Mouse (Mus musculus) forebrain, embryonic 16.5 days (tissue): Measurements from ENCODE around the gene Maea. TPM values are rescaled to one million over a fixed set of nuclear protein-coding genes. Genes with fewer than 3 reads are reported as not detected.

Source experiments
- ATAC-seq: fragments of 200-750 bp; cut with Nextera tagmentation; 2 replicates; pipeline ENCODE4 v1.8.0; 2017; ENCODE audit warnings: mild to moderate bottlenecking, moderate library complexity
- H3K27ac ChIP-seq: fragments of 300-500 bp; sonication (generic); 2 replicates; pipeline ENCODE4 v1.5.1; 2014; ENCODE audit warnings: low read length, control low read depth
- H3K27me3 ChIP-seq: fragments of 300-500 bp; sonication (generic); replicated peaks from 2 replicates; pipeline ENCODE4 v1.6.1; 2014; ENCODE audit warnings: low read length; ENCODE audit not compliant: control insufficient read depth, insufficient read depth
- H3K36me3 ChIP-seq: fragments of 300-500 bp; sonication (generic); 2 replicates; pipeline ENCODE4 v1.6.1; 2014; ENCODE audit not compliant: control insufficient read depth, insufficient read depth
- H3K4me1 ChIP-seq: fragments of 300-500 bp; sonication (generic); replicated peaks from 2 replicates; pipeline ENCODE4 v1.6.1; 2014; ENCODE audit warnings: low read length; ENCODE audit not compliant: control insufficient read depth, insufficient read depth
- H3K4me2 ChIP-seq: fragments of 300-500 bp; sonication (generic); 2 replicates; pipeline ENCODE4 v1.6.1; 2014; ENCODE audit warnings: mild to moderate bottlenecking, low read length, control low read depth
- H3K4me3 ChIP-seq: fragments of 300-500 bp; sonication (generic); replicated peaks from 2 replicates; pipeline ENCODE4 v1.5.1; 2014; ENCODE audit warnings: mild to moderate bottlenecking, low read length, control low read depth
- H3K9ac ChIP-seq: fragments of 300-500 bp; sonication (generic); replicated peaks from 2 replicates; pipeline ENCODE4 v1.6.1; 2014; ENCODE audit warnings: low read depth, low read length, control low read depth
- H3K9me3 ChIP-seq: fragments of 300-500 bp; sonication (generic); 2 replicates; pipeline ENCODE4 v1.6.1; 2016; ENCODE audit warnings: low read length; ENCODE audit not compliant: control insufficient read depth
- WGBS: fragments of 180-500 bp; shearing (Covaris S2); extraction: QIAGEN DNeasy Blood & Tissue Kit; methylation state at CpG from one replicate; pipeline ENCODE4 v1.1.7; 2014; 5-methylcytosine and 5-hydroxymethylcytosine counted together
- polyA plus RNA-seq: library from polyadenylated mRNA; unstranded; fragments of >200 nt; fragmentation: Nextera tagmentation; extraction: Ambion mirVana; gene quantifications from 2 replicates; pipeline ENCODE4 v1.2.1, GENCODE M21; 2015

Maea gene
- polyA plus RNA-seq, 1 experiment from 2014 or later: 106 TPM

GRCm38 (mm10) chr5:33351556-33352272 is 16.4 kb downstream of the Maea start:
- Histone ChIP-seq H3K9ac (no peak overlapping the region), H3K36me3 (no peaks in the 10 kb centered on the region), H3K4me2 (no peak overlapping the region), H3K9me3 (no peaks in the 10 kb centered on the region), H3K4me3 (no peak overlapping the region), H3K27me3 (no peaks in the 10 kb centered on the region), H3K27ac (no peak overlapping the region), H3K4me1 (no peaks in the 10 kb centered on the region)
- ATAC-seq: no peak
- 90% methylated on average over 3 of the region's 3 CpGs for whole genome bisulfite sequencing

- Histone ChIP-seq H3K27me3 (no peaks in the 10 kb centered on the region), H3K9me3 (no peaks in the 10 kb centered on the region), H3K36me3 (no peaks in the 10 kb centered on the region), H3K4me2 (no peak overlapping the region), H3K4me3 (no peak overlapping the region), H3K27ac (no peak overlapping the region), H3K9ac (no peak overlapping the region), H3K4me1 (no peaks in the 10 kb centered on the region)
- WGBS: 80% methylated on average over 8 of the region's 8 CpGs
- ATAC-seq: no peak
These were observed 16.9 kb downstream of the Maea start for GRCm38 (mm10) chr5:33352273-33352645.

DNA sequence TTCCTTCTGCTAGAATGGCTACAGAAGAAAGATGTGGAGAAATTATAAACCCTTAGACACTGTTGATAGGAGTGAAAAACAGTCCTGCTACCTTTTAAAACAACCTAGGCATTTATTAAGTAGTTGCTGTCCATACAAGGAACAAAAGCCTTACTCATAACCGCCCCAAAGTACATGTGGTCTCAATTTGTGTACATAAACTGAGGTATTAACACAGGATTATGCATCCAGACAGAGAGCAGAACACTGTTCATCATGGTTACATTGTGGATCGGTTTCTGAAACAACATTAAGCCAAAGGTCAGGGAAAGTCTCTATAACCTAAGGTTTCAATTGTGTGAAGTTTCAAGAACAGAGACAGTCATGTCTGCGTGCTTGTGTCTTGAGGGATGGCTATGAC is 17.7 kb downstream of the Maea start:
- no peak for ATAC-seq
- H3K27ac ChIP-seq: no peak overlapping the region

DNA sequence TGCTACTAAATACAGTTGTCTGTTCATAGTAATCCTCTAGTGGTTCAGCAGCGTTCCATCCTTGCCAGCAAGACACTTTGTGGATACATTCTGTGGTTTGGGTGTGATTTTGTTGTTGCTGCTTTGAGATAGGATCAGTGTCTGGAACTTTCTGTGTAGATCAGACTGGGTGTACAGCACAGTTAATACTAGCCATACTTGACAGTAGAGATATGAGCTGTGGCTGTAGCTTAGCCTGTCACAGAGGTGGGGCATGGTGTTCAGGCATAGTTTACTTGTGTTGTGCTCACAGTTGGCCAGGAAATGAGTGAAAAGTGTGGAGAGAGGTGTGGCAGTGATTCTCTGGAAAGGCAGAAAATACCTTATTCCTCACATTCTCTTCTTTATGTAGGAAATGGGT is 22.2 kb downstream of the Maea start:
- H3K9me3 ChIP-seq: no peaks in the 10 kb centered on the region
- no peak overlapping the region for H3K27ac ChIP-seq
- no peaks in the 10 kb centered on the region for H3K4me1 ChIP-seq
- 93% methylated on average over 1 of the region's 1 CpGs for WGBS
- H3K36me3 ChIP-seq: peaks cover 19% of the 10 kb centered on the region; the same call in 1 of the 2 replicates
- no peak overlapping the region for H3K4me2 ChIP-seq
- H3K9ac ChIP-seq: no peak overlapping the region
- no peak for ATAC-seq
- no peaks in the 10 kb centered on the region for H3K27me3 ChIP-seq
- H3K4me3 ChIP-seq: no peak overlapping the region

More for the DNA sequence above, 17.7 kb downstream of the Maea start:
- Histone ChIP-seq H3K4me1 (no peaks in the 10 kb centered on the region), H3K27me3 (no peaks in the 10 kb centered on the region), H3K36me3 (no peaks in the 10 kb centered on the region), H3K4me3 (no peak overlapping the region), H3K4me2 (no peak overlapping the region), H3K9ac (no peak overlapping the region), H3K9me3 (no peaks in the 10 kb centered on the region)
- WGBS: 88% methylated on average over 3 of the region's 3 CpGs

DNA sequence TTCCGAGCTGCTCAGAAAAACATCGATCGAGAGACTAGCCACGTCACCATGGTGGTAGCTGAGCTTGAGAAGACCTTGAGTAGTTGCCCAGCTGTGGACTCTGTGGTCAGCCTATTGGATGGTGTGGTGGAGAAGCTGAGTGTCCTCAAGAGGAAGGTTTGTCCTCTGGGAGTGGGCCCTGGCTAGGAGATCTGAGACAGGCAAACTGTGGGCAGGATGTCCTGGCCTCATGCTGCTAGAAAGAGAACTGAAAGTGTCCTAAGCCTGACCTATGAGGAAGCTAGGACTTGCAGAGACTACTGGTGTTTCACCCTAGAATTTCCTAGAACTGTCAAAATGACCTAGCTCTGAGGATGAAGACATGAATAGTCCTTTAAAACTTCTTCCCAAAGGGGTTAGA is 23.2 kb downstream of the Maea start:
- H3K36me3 ChIP-seq: peaks cover 24% of the 10 kb centered on the region
- no peak overlapping the region for H3K9ac ChIP-seq
- H3K4me1 ChIP-seq: no peaks in the 10 kb centered on the region
- no peaks in the 10 kb centered on the region for H3K9me3 ChIP-seq
- no peaks in the 10 kb centered on the region for H3K27me3 ChIP-seq
- H3K4me3 ChIP-seq: no peak overlapping the region
- WGBS: 99% methylated on average over 4 of the region's 4 CpGs
- H3K27ac ChIP-seq: no peak overlapping the region
- ATAC-seq: no peak
- no peak overlapping the region for H3K4me2 ChIP-seq

DNA sequence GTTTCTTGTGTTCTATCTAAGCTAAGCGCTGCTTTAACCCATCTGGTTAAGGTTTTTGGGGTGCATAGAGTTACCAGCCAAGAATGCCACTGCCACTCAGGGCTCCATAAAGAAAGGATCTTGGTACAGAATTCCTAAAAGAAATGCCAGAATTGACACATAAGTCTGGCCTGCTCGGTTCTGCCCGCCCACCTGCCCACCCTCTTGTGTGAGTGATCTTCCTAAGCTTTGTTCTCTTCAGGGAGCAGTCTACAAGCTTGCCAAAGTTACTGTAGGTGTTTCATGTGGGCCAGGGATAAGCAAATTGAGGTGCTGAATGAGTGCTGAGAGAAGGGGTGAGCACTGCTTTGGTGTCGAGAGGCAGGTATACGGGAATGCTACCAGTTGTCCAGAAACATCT is 28.0 kb downstream of the Maea start:
- Histone ChIP-seq H3K4me1 (no peaks in the 10 kb centered on the region), H3K4me2 (no peak overlapping the region), H3K27ac (no peak overlapping the region), H3K36me3 (peaks cover 33% of the 10 kb centered on the region), H3K27me3 (no peaks in the 10 kb centered on the region), H3K4me3 (no peak overlapping the region), H3K9ac (no peak overlapping the region), H3K9me3 (no peaks in the 10 kb centered on the region)
- no peak for ATAC-seq
- WGBS: 91% methylated on average over 5 of the region's 5 CpGs

GRCm38 (mm10) chr5:33368651-33369050 is 33.3 kb downstream of the Maea start:
- Histone ChIP-seq H3K4me1 (no peaks in the 10 kb centered on the region), H3K4me2 (no peak overlapping the region), H3K4me3 (no peak overlapping the region), H3K9ac (no peak overlapping the region), H3K36me3 (peaks cover 42% of the 10 kb centered on the region), H3K27ac (no peak overlapping the region), H3K9me3 (no peaks in the 10 kb centered on the region), H3K27me3 (no peaks in the 10 kb centered on the region)
- 96% methylated on average over 4 of the region's 4 CpGs for WGBS
- ATAC-seq: no peak

GRCm38 (mm10) chr5:33371137-33371536 is 35.8 kb downstream of the Maea start:
- no peak overlapping the region for H3K4me3 ChIP-seq
- H3K27me3 ChIP-seq: no peaks in the 10 kb centered on the region
- H3K4me2 ChIP-seq: no peak overlapping the region
- H3K9ac ChIP-seq: no peak overlapping the region
- H3K4me1 ChIP-seq: no peaks in the 10 kb centered on the region
- H3K27ac ChIP-seq: no peak overlapping the region
- H3K9me3 ChIP-seq: no peaks in the 10 kb centered on the region
- H3K36me3 ChIP-seq: peaks cover 34% of the 10 kb centered on the region
- ATAC-seq: peak; percentile 20; the same call in 1 of the 2 replicates

DNA sequence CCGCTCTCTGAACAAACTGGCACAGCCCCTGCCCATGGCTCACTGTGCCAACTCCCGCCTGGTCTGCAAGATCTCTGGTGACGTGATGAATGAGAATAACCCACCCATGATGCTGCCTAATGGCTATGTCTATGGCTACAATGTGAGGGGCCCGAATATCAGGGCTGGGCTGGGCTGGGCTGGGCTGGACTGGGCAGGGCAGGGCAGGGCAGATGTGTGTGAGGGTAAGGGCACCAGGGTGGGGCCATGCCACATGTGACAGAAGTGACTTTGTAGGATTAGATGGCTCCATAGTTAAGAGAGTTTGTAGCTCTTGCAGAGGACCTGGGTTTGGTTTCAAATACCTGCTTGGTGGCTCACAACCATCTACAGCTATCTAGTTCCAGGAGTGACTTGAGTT is 36.4 kb downstream of the Maea start:
- H3K27ac ChIP-seq: no peak overlapping the region
- ATAC-seq: no peak
- no peaks in the 10 kb centered on the region for H3K9me3 ChIP-seq
- H3K27me3 ChIP-seq: no peaks in the 10 kb centered on the region
- no peak overlapping the region for H3K4me3 ChIP-seq
- 88% methylated on average over 4 of the region's 4 CpGs for WGBS
- no peak overlapping the region for H3K9ac ChIP-seq
- peaks cover 34% of the 10 kb centered on the region for H3K36me3 ChIP-seq
- no peak overlapping the region for H3K4me2 ChIP-seq
- H3K4me1 ChIP-seq: no peaks in the 10 kb centered on the region
